Mouse (Mus musculus): ENCODE data around the gene D930048N14Rik. TPM values are rescaled to one million over a fixed set of nuclear protein-coding genes. Genes with fewer than 3 reads are reported as not detected.

The D930048N14Rik gene
- polyA plus RNA-seq, 1 experiment from 2014 or later: 0.34 TPM

GRCm38 (mm10) chr11:51707080-51707479 is 56.3 kb downstream of the D930048N14Rik start:
- WGBS (ENCODE audit: insufficient replicate concordance): 95% methylated on average over 13 of the region's 13 CpGs

More at GRCm38 (mm10) chr11:51707080-51707479, 56.3 kb downstream of the D930048N14Rik start:
- DNase-seq (no peak), ATAC-seq (no peak)
- H3K27ac ChIP-seq (ENCODE audit: low read depth): no peak overlapping the region
- no peaks in the 10 kb centered on the region for H3K27me3 ChIP-seq (ENCODE audit: insufficient read depth, low read length)
- peaks cover 57% of the 10 kb centered on the region for H3K36me3 ChIP-seq (replicated peaks; ENCODE audit: insufficient read depth, low read length)
- TF ChIP-seq CTCF (IDR thresholded peaks at IDR 0.05; ENCODE audit: low read depth) (no peak), EP300 (IDR thresholded peaks at IDR 0.05; ENCODE audit: low read depth) (no peak)
- H3K9me3 ChIP-seq (ENCODE audit: low read length): no peaks in the 10 kb centered on the region
- no peak overlapping the region for H3K4me2 ChIP-seq (ENCODE audit: low read depth, low read length)
- H3K9ac ChIP-seq (replicated peaks): no peak overlapping the region
- H3K4me1 ChIP-seq (ENCODE audit: insufficient read depth): no peaks in the 10 kb centered on the region
- no peak overlapping the region for H3K4me3 ChIP-seq (ENCODE audit: low read depth, low read length)

Other genes starting within 250 kb of the D930048N14Rik start
- 14.5 TPM in 2 replicates for gene Phykpl, start 66.2 kb upstream of the D930048N14Rik start, polyA plus RNA-seq (2015; fragmentation: Nextera tagmentation; extraction: Ambion mirVana)
- 114 and 130 TPM in 2 replicates for gene Hnrnpab, start 44.1 kb upstream of the D930048N14Rik start, polyA plus RNA-seq (2015; fragmentation: Nextera tagmentation; extraction: Ambion mirVana)
- 70.1 and 76.2 TPM in 2 replicates for gene Nhp2, start 31.2 kb upstream of the D930048N14Rik start, polyA plus RNA-seq (2015; fragmentation: Nextera tagmentation; extraction: Ambion mirVana)
- gene Rmnd5b, start 15.1 kb upstream of the D930048N14Rik start, polyA plus RNA-seq (2015; fragmentation: Nextera tagmentation; extraction: Ambion mirVana): 13.0 and 16.0 TPM in 2 replicates
- gene N4bp3, start 112 bp upstream of the D930048N14Rik start, polyA plus RNA-seq (2015; fragmentation: Nextera tagmentation; extraction: Ambion mirVana): 2.4 and 2.8 TPM in 2 replicates
- gene 0610009B22Rik, start 37.9 kb downstream of the D930048N14Rik start, polyA plus RNA-seq (2015; fragmentation: Nextera tagmentation; extraction: Ambion mirVana): 61.9 and 66.5 TPM in 2 replicates
- gene Sec24a, start 112.7 kb downstream of the D930048N14Rik start, polyA plus RNA-seq (2015; fragmentation: Nextera tagmentation; extraction: Ambion mirVana): 14.1 and 15.0 TPM in 2 replicates
- gene Sar1b, start 112.7 kb downstream of the D930048N14Rik start, polyA plus RNA-seq (2015; fragmentation: Nextera tagmentation; extraction: Ambion mirVana): 204 TPM in 2 replicates
- 0.86 and 1.0 TPM in 2 replicates for gene Jade2, start 206.7 kb downstream of the D930048N14Rik start, polyA plus RNA-seq (2015; fragmentation: Nextera tagmentation; extraction: Ambion mirVana)

Data from liver, postnatal 0 days (tissue).